Mouse (Mus musculus) stomach, embryonic 16.5 days (tissue): ENCODE results near the gene Corin. TPM values are rescaled to one million over a fixed set of nuclear protein-coding genes. Genes with fewer than 3 reads are reported as not detected.

Experiments used
- ATAC-seq: fragments of 200-750 bp; cut with Nextera tagmentation; 2 replicates; pipeline ENCODE4 v1.8.0; 2017; ENCODE audit warnings: moderate number of reproducible peaks, moderate TSS enrichment; ENCODE audit not compliant: insufficient read depth, low FRiP score
- H3K27ac ChIP-seq: fragments of 300-500 bp; sonication (generic); 2 replicates; pipeline ENCODE4 v1.5.1; 2014; ENCODE audit warnings: low read length
- H3K27me3 ChIP-seq: fragments of 300-500 bp; sonication (generic); 2 replicates; pipeline ENCODE4 v1.6.1; 2014; ENCODE audit warnings: low read length, control low read depth, mixed read lengths; ENCODE audit not compliant: control insufficient read depth, insufficient read depth
- H3K36me3 ChIP-seq: fragments of 300-500 bp; sonication (generic); 2 replicates; pipeline ENCODE4 v1.6.1; 2014; ENCODE audit warnings: low read length; ENCODE audit not compliant: control insufficient read depth, insufficient read depth
- H3K4me1 ChIP-seq: fragments of 300-500 bp; sonication (generic); 2 replicates; pipeline ENCODE4 v1.6.1; 2014; ENCODE audit warnings: low read length, control low read depth, mixed read lengths; ENCODE audit not compliant: control insufficient read depth, insufficient read depth
- H3K4me2 ChIP-seq: fragments of 300-500 bp; sonication (generic); 2 replicates; pipeline ENCODE4 v1.6.1; 2014; ENCODE audit warnings: low read depth, low read length, mixed read lengths
- H3K4me3 ChIP-seq: fragments of 300-500 bp; sonication (generic); replicated peaks from 2 replicates; pipeline ENCODE4 v1.5.1; 2014; ENCODE audit warnings: mild to moderate bottlenecking, low read length
- H3K9ac ChIP-seq: fragments of 300-500 bp; sonication (generic); 2 replicates; pipeline ENCODE4 v1.6.1; 2014; ENCODE audit warnings: low read length
- H3K9me3 ChIP-seq: fragments of 300-500 bp; sonication (generic); replicated peaks from 2 replicates; pipeline ENCODE4 v1.6.1; 2016; ENCODE audit warnings: low read length, control low read depth; ENCODE audit not compliant: control insufficient read depth
- WGBS: fragments of 180-500 bp; shearing (Covaris S2); extraction: QIAGEN DNeasy Blood & Tissue Kit; methylation state at CpG from one replicate; pipeline ENCODE4 v1.1.7; 2014; 5-methylcytosine and 5-hydroxymethylcytosine counted together
- polyA plus RNA-seq: library from polyadenylated mRNA; unstranded; fragments of >200 nt; fragmentation: Nextera tagmentation; extraction: Ambion mirVana; gene quantifications from 2 replicates; pipeline ENCODE4 v1.2.1, GENCODE M21; 2015

Gene Corin
- polyA plus RNA-seq, 1 experiment from 2014 or later, result 1.9 TPM

- H3K9ac ChIP-seq, result no peak overlapping the region
- ATAC-seq, result no peak
- H3K4me3 ChIP-seq, result no peak overlapping the region
- no peaks in the 10 kb centered on the region for H3K27me3 ChIP-seq
- H3K4me1 ChIP-seq, result no peaks in the 10 kb centered on the region
- 64% methylated on average over 11 of the region's 11 CpGs for WGBS
- no peaks in the 10 kb centered on the region for H3K9me3 ChIP-seq
- no peaks in the 10 kb centered on the region for H3K36me3 ChIP-seq
- no peak overlapping the region for H3K27ac ChIP-seq
- H3K4me2 ChIP-seq, result no peak overlapping the region
Observed at GRCm38 (mm10) chr5:72330648-72331047, 173.6 kb downstream of the Corin start.

- Histone ChIP-seq H3K36me3 (no peaks in the 10 kb centered on the region), H3K27me3 (no peaks in the 10 kb centered on the region), H3K9me3 (no peaks in the 10 kb centered on the region), H3K9ac (no peak overlapping the region), H3K4me1 (no peaks in the 10 kb centered on the region), H3K4me2 (no peak overlapping the region), H3K4me3 (no peak overlapping the region), H3K27ac (no peak overlapping the region)
- no peak for ATAC-seq
- 37% methylated on average over 8 of the region's 8 CpGs for WGBS
Observed at GRCm38 (mm10) chr5:72329453-72329852, 174.8 kb downstream of the Corin start.

- Histone ChIP-seq H3K9me3 (no peaks in the 10 kb centered on the region), H3K36me3 (no peaks in the 10 kb centered on the region), H3K27me3 (no peaks in the 10 kb centered on the region), H3K27ac (no peak overlapping the region), H3K4me3 (no peak overlapping the region), H3K4me2 (no peak overlapping the region), H3K9ac (no peak overlapping the region), H3K4me1 (no peaks in the 10 kb centered on the region)
- ATAC-seq, result no peak
- 82% methylated on average over 4 of the region's 4 CpGs for WGBS
Observed at GRCm38 (mm10) chr5:72315282-72315681, 189.0 kb downstream of the Corin start.

- H3K36me3 ChIP-seq, result no peaks in the 10 kb centered on the region
- H3K27ac ChIP-seq, result no peak overlapping the region
- 81% methylated on average over 10 of the region's 10 CpGs for WGBS
- no peak overlapping the region for H3K9ac ChIP-seq
- ATAC-seq, result no peak
- no peaks in the 10 kb centered on the region for H3K9me3 ChIP-seq
- H3K4me1 ChIP-seq, result no peaks in the 10 kb centered on the region
- no peak overlapping the region for H3K4me2 ChIP-seq
- H3K27me3 ChIP-seq, result no peaks in the 10 kb centered on the region
- H3K4me3 ChIP-seq, result no peak overlapping the region
Observed at GRCm38 (mm10) chr5:72298418-72299104, 205.7 kb downstream of the Corin start.

GRCm38 (mm10) chr5:72285077-72285476 lies 219.2 kb downstream of the Corin start:
- Histone ChIP-seq H3K9me3 (no peaks in the 10 kb centered on the region), H3K4me2 (no peak overlapping the region), H3K36me3 (0 out of 2 replicates have a peak, but pooled peaks cover 2% of the 10 kb centered on the region), H3K27ac (no peak overlapping the region; the same call in 1 of the 2 replicates), H3K9ac (no peak overlapping the region), H3K4me1 (peaks cover 12% of the 10 kb centered on the region), H3K27me3 (no peaks in the 10 kb centered on the region), H3K4me3 (no peak overlapping the region)
- 34% methylated on average over 3 of the region's 3 CpGs for WGBS
- ATAC-seq, result no peak

- Histone ChIP-seq H3K27ac (peak overlapping the region; percentile 69), H3K4me3 (no peak overlapping the region), H3K4me2 (no peak overlapping the region), H3K9ac (no peak overlapping the region), H3K27me3 (no peaks in the 10 kb centered on the region), H3K4me1 (peaks cover 12% of the 10 kb centered on the region), H3K9me3 (no peaks in the 10 kb centered on the region), H3K36me3 (no peaks in the 10 kb centered on the region)
- WGBS, result 15% methylated on average over 2 of the region's 2 CpGs
- ATAC-seq, result peak; percentile 88
Observed at GRCm38 (mm10) chr5:72282907-72283306, 221.4 kb downstream of the Corin start.

GRCm38 (mm10) chr5:72269652-72270051 lies 234.6 kb downstream of the Corin start:
- no peak for ATAC-seq
- no peaks in the 10 kb centered on the region for H3K9me3 ChIP-seq
- 57% methylated on average over 8 of the region's 8 CpGs for WGBS
- H3K27me3 ChIP-seq, result no peaks in the 10 kb centered on the region
- H3K36me3 ChIP-seq, result no peaks in the 10 kb centered on the region
- no peak overlapping the region for H3K4me2 ChIP-seq
- H3K4me1 ChIP-seq, result no peaks in the 10 kb centered on the region
- no peak overlapping the region for H3K4me3 ChIP-seq
- no peak overlapping the region for H3K27ac ChIP-seq
- H3K9ac ChIP-seq, result no peak overlapping the region

- 78% methylated on average over 10 of the region's 10 CpGs for WGBS
- no peaks in the 10 kb centered on the region for H3K27me3 ChIP-seq
Observed at GRCm38 (mm10) chr5:72269204-72269603, 235.1 kb downstream of the Corin start.

GRCm38 (mm10) chr5:72266955-72267535 lies 237.2 kb downstream of the Corin start:
- H3K4me3 ChIP-seq, result no peak overlapping the region
- H3K9ac ChIP-seq, result no peak overlapping the region
- H3K4me2 ChIP-seq, result no peak overlapping the region
- no peaks in the 10 kb centered on the region for H3K36me3 ChIP-seq
- H3K27me3 ChIP-seq, result no peaks in the 10 kb centered on the region
- H3K9me3 ChIP-seq, result no peaks in the 10 kb centered on the region
- no peak for ATAC-seq
- WGBS, result 88% methylated on average over 7 of the region's 7 CpGs
- H3K4me1 ChIP-seq, result no peaks in the 10 kb centered on the region
- no peak overlapping the region for H3K27ac ChIP-seq

More at GRCm38 (mm10) chr5:72269204-72269603, 235.1 kb downstream of the Corin start:
- no peaks in the 10 kb centered on the region for H3K9me3 ChIP-seq
- no peak overlapping the region for H3K4me2 ChIP-seq
- H3K4me3 ChIP-seq, result no peak overlapping the region
- H3K27ac ChIP-seq, result no peak overlapping the region
- ATAC-seq, result no peak
- no peak overlapping the region for H3K9ac ChIP-seq
- H3K4me1 ChIP-seq, result no peaks in the 10 kb centered on the region
- no peaks in the 10 kb centered on the region for H3K36me3 ChIP-seq
